Mouse (Mus musculus): ENCODE measurements around the gene Hexb.

The Hexb gene

GRCm38 (mm10) chr13:97197932-97198562 is at the start of gene Hexb:
Gene Hexb, minus strand, starts transcription at chr13:97198357.
- DNase-seq (ENCODE audit: low read depth), result peak; percentile 95

GRCm38 (mm10) chr13:97247754-97248153 is 49.6 kb upstream of the Hexb start:
- no peak for DNase-seq (ENCODE audit: low read depth)

GRCm38 (mm10) chr13:97246217-97246616 is 48.1 kb upstream of the Hexb start:
- DNase-seq (ENCODE audit: low read depth), result no peak

GRCm38 (mm10) chr13:97245157-97245556 is 47.0 kb upstream of the Hexb start:
- no peak for DNase-seq (ENCODE audit: low read depth)

GRCm38 (mm10) chr13:97244712-97245105 is 46.6 kb upstream of the Hexb start:
- no peak for DNase-seq (ENCODE audit: low read depth)

- no peak for DNase-seq (ENCODE audit: low read depth)
Measured at GRCm38 (mm10) chr13:97243962-97244711, 46.0 kb upstream of the Hexb start.

- DNase-seq (ENCODE audit: low read depth), result no peak
Measured at GRCm38 (mm10) chr13:97242716-97243115, 44.6 kb upstream of the Hexb start.

- peak; percentile 31 for DNase-seq (ENCODE audit: low read depth)
Measured at GRCm38 (mm10) chr13:97241787-97242280, 43.7 kb upstream of the Hexb start.

- DNase-seq (ENCODE audit: low read depth), result peak; percentile 94
Measured at GRCm38 (mm10) chr13:97240965-97241786, 43.0 kb upstream of the Hexb start, which contains the start of gene Enc1. Gene Enc1, plus strand, starts transcription at chr13:97241105.

GRCm38 (mm10) chr13:97240279-97240964 is 42.3 kb upstream of the Hexb start:
- peak; percentile 92 for DNase-seq (ENCODE audit: low read depth)

- DNase-seq (ENCODE audit: low read depth), result peak; percentile 87
Measured at GRCm38 (mm10) chr13:97239343-97240180, 41.4 kb upstream of the Hexb start.

- DNase-seq (ENCODE audit: low read depth), result peak; percentile 78
Measured at GRCm38 (mm10) chr13:97238181-97238981, 40.2 kb upstream of the Hexb start.

- DNase-seq (ENCODE audit: low read depth), result no peak
Measured at GRCm38 (mm10) chr13:97237700-97238099, 39.5 kb upstream of the Hexb start.

- DNase-seq (ENCODE audit: low read depth), result no peak
Measured at GRCm38 (mm10) chr13:97235911-97236310, 37.8 kb upstream of the Hexb start.

- peak; percentile 81 for DNase-seq (ENCODE audit: low read depth)
Measured at GRCm38 (mm10) chr13:97234785-97235417, 36.7 kb upstream of the Hexb start.

- DNase-seq (ENCODE audit: low read depth), result peak; percentile 24
Measured at GRCm38 (mm10) chr13:97233092-97233491, 34.9 kb upstream of the Hexb start.

GRCm38 (mm10) chr13:97230101-97230500 is 31.9 kb upstream of the Hexb start:
- no peak for DNase-seq (ENCODE audit: low read depth)

- no peak for DNase-seq (ENCODE audit: low read depth)
Measured at GRCm38 (mm10) chr13:97227795-97228194, 29.6 kb upstream of the Hexb start.

GRCm38 (mm10) chr13:97225130-97225529 is 27.0 kb upstream of the Hexb start:
- no peak for DNase-seq (ENCODE audit: low read depth)
